Mouse (Mus musculus): ENCODE measurements at regions not wholly inside any gene's neighbourhood (a gene's known extent, or its start where the extent isn't known, plus 50 kb on each side); places are given as distances from the start of the nearest gene placed in this dataset.

DNA sequence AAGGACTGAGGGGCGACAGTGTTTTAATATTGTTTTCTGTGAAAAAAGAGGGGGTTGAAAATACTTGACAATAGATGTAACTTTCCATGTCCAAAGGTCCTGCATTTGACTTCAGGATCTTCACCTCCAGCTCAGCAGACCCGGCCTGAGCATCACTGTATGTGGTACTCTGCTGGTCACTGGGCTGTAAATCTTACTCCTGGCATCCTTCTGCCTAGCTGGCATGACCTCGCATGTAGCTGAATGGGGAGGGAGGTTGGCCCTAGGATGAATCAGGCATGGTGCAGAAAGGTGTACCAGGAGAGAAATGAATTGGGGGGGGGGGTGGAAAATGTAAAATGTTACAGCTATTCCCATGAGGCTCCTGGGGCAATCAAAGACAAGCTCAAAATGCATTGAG lies 156.0 kb downstream of the Cdc5l start:
- 89% methylated on average over 3 of the region's 3 CpGs for WGBS
- H3K27me3 ChIP-seq (replicated peaks; ENCODE audit: control insufficient read depth, insufficient read depth, low read length) = no peaks in the 10 kb centered on the region
- no peaks in the 10 kb centered on the region for H3K9me3 ChIP-seq (replicated peaks; ENCODE audit: control insufficient read depth, low read length)
- no peaks in the 10 kb centered on the region for H3K4me1 ChIP-seq (ENCODE audit: control insufficient read depth, insufficient read depth, low read length)
- no peak for ATAC-seq
- no peak overlapping the region for H3K27ac ChIP-seq (ENCODE audit: low read depth, low read length)
- no peak for DNase-seq (ENCODE audit: low spot score)
- no peak overlapping the region for H3K4me2 ChIP-seq (ENCODE audit: low read length)
- H3K9ac ChIP-seq (ENCODE audit: low read length) = no peak overlapping the region
- no peaks in the 10 kb centered on the region for H3K36me3 ChIP-seq (ENCODE audit: control insufficient read depth, insufficient read depth, low read length)
- no peak overlapping the region for H3K4me3 ChIP-seq (ENCODE audit: low read depth, low read length)

DNA sequence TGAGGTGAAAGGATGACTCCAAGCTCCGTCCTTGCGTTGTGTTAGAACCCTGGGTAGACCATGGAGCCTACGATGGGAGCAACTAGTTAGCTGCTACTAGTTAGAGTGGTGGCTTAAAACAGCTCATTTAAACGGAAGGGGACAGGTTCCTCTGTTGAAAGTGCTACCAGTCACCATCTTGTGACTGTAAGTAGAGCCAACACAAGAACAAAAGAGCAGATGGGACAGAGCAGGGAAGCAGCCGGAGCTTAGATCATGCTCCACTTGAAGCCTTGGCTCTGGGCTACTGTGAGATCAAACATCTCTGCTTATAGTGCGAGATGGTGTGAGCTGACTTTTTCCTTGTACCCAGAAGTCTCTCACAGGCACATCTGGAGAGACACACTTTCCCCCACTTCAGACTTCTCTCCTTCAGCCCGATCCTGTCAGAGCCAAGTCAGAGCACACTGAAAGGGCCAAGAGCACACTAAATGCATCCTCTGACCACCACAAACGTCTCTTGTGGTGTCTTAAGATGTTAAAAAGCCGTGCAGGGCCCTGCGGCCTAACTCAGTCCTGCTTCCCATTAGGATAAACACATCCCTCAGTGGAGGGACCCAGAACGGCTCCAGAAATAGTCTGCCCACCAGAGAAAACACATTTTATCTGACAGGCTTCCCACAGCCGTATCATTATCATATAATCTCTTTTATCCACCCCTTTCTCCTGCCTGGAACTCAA lies 156.7 kb downstream of the Cdc5l start:
- ATAC-seq (no peak), DNase-seq (ENCODE audit: low spot score) (no peak)
- no peak overlapping the region for H3K4me2 ChIP-seq (ENCODE audit: low read length)
- H3K4me3 ChIP-seq (ENCODE audit: low read depth, low read length) = no peak overlapping the region
- H3K27ac ChIP-seq (ENCODE audit: low read depth, low read length) = no peak overlapping the region
- no peaks in the 10 kb centered on the region for H3K9me3 ChIP-seq (replicated peaks; ENCODE audit: control insufficient read depth, low read length)
- no peaks in the 10 kb centered on the region for H3K36me3 ChIP-seq (ENCODE audit: control insufficient read depth, insufficient read depth, low read length)
- WGBS = 82% methylated on average over 12 of the region's 12 CpGs
- no peak overlapping the region for H3K9ac ChIP-seq (ENCODE audit: low read length)
- no peaks in the 10 kb centered on the region for H3K4me1 ChIP-seq (ENCODE audit: control insufficient read depth, insufficient read depth, low read length)
- H3K27me3 ChIP-seq (replicated peaks; ENCODE audit: control insufficient read depth, insufficient read depth, low read length) = no peaks in the 10 kb centered on the region

DNA sequence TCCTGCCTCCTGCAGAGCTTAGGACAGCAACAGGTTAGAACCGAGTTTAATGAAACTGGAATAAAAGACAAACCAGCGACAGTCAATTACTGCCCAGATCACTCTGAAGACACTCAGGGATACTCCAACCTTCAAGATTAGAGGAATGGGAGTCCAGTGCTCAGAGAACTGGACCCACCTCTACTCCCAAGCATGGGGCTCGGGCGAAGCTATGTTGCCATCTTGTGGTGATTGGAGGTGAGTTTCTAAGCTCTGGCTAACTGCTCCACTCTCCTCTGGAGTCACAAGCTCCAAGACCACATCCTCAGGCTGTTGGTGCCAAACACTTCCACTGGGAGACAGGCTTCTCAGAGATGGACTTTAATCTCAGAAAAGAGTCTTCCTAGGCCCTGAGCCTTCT lies 158.6 kb downstream of the Cdc5l start:
- Histone ChIP-seq H3K9ac (ENCODE audit: low read length) (no peak overlapping the region), H3K4me3 (ENCODE audit: low read depth, low read length) (no peak overlapping the region), H3K9me3 (replicated peaks; ENCODE audit: control insufficient read depth, low read length) (peaks cover 4% of the 10 kb centered on the region), H3K36me3 (ENCODE audit: control insufficient read depth, insufficient read depth, low read length) (no peaks in the 10 kb centered on the region), H3K4me1 (ENCODE audit: control insufficient read depth, insufficient read depth, low read length) (no peaks in the 10 kb centered on the region), H3K27ac (ENCODE audit: low read depth, low read length) (no peak overlapping the region), H3K4me2 (ENCODE audit: low read length) (no peak overlapping the region), H3K27me3 (replicated peaks; ENCODE audit: control insufficient read depth, insufficient read depth, low read length) (no peaks in the 10 kb centered on the region)
- DNase-seq (ENCODE audit: low spot score) = no peak
- no peak for ATAC-seq
- WGBS = 77% methylated on average over 4 of the region's 4 CpGs

DNA sequence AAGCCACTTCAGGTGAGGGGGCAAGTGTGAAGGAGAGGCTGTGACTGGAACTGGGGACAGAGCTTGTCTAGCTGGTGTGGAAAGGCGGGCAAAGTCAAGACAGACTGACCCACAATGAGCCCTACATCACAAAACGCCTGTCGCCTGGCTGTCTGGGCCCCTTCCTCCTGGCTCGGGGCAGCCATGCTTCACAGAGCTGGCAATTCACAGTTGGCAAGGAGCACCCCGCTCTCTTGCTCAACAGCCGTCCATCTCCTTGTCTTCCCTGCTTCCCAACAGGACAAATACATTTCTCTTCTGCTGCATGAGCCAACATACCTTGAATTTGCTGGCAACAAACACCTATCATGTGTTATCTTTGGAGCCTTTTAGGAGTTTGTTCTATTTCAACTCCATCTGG lies 166.8 kb downstream of the Cdc5l start:
- WGBS = 86% methylated on average over 6 of the region's 6 CpGs
- Histone ChIP-seq H3K27ac (ENCODE audit: low read depth, low read length) (no peak overlapping the region), H3K36me3 (ENCODE audit: control insufficient read depth, insufficient read depth, low read length) (no peaks in the 10 kb centered on the region), H3K9ac (ENCODE audit: low read length) (no peak overlapping the region), H3K27me3 (replicated peaks; ENCODE audit: control insufficient read depth, insufficient read depth, low read length) (no peaks in the 10 kb centered on the region), H3K4me1 (ENCODE audit: control insufficient read depth, insufficient read depth, low read length) (no peaks in the 10 kb centered on the region), H3K4me2 (ENCODE audit: low read length) (no peak overlapping the region), H3K4me3 (ENCODE audit: low read depth, low read length) (no peak overlapping the region), H3K9me3 (replicated peaks; ENCODE audit: control insufficient read depth, low read length) (peaks cover 4% of the 10 kb centered on the region)
- DNase-seq (ENCODE audit: low spot score) (no peak), ATAC-seq (no peak)

DNA sequence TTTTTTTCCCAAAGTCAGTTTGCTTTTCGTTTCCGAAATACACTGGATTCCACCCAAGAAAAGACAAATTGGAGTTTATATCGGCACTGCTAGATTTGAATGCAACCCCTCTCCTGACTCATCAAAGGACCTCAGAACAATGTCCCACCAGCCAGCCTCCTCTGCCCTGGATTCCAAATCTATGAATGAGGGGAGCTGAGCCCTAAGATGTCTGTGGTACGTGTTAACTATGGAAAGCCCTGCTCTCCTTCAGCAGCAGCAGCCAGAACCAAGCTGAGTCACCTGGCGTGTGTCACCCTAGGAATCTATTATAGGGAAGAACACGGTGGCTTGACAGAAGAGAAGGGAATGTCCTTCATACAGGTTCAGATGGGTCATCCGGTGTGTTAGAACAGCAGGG lies 167.9 kb downstream of the Cdc5l start:
- WGBS = 78% methylated on average over 7 of the region's 7 CpGs

DNA sequence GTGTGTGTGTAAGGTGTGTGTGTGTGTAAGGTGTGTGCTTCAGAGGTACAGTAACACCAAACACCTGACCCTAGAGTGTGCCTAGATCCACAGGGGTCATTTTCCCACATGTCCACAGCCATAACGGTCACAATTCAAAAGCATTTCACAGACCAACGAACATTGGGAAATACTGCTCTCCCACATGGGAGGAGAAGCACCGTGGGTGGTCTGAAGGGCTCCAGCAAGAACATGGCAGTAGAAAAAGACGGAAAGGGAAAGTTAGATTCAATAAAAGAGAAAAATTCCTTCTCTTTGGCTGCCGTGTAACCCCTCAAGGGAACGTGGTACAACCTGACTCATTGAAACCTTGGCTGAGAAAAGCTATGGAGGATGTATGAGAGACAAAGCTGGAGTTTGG lies 169.1 kb downstream of the Cdc5l start:
- no peaks in the 10 kb centered on the region for H3K4me1 ChIP-seq (ENCODE audit: control insufficient read depth, insufficient read depth, low read length)
- H3K4me3 ChIP-seq (ENCODE audit: low read depth, low read length) = no peak overlapping the region
- H3K27me3 ChIP-seq (replicated peaks; ENCODE audit: control insufficient read depth, insufficient read depth, low read length) = no peaks in the 10 kb centered on the region
- 55% methylated on average over 6 of the region's 6 CpGs for WGBS
- H3K4me2 ChIP-seq (ENCODE audit: low read length) = no peak overlapping the region
- DNase-seq (ENCODE audit: low spot score) = no peak
- ATAC-seq = no peak
- H3K9ac ChIP-seq (ENCODE audit: low read length) = no peak overlapping the region
- no peaks in the 10 kb centered on the region for H3K9me3 ChIP-seq (replicated peaks; ENCODE audit: control insufficient read depth, low read length)
- no peak overlapping the region for H3K27ac ChIP-seq (ENCODE audit: low read depth, low read length)
- H3K36me3 ChIP-seq (ENCODE audit: control insufficient read depth, insufficient read depth, low read length) = no peaks in the 10 kb centered on the region

More for the DNA sequence above, 167.9 kb downstream of the Cdc5l start:
- Histone ChIP-seq H3K9me3 (replicated peaks; ENCODE audit: control insufficient read depth, low read length) (no peaks in the 10 kb centered on the region), H3K36me3 (ENCODE audit: control insufficient read depth, insufficient read depth, low read length) (no peaks in the 10 kb centered on the region), H3K4me1 (ENCODE audit: control insufficient read depth, insufficient read depth, low read length) (no peaks in the 10 kb centered on the region), H3K4me3 (ENCODE audit: low read depth, low read length) (no peak overlapping the region), H3K9ac (ENCODE audit: low read length) (no peak overlapping the region), H3K27ac (ENCODE audit: low read depth, low read length) (no peak overlapping the region), H3K4me2 (ENCODE audit: low read length) (no peak overlapping the region), H3K27me3 (replicated peaks; ENCODE audit: control insufficient read depth, insufficient read depth, low read length) (no peaks in the 10 kb centered on the region)
- ATAC-seq (no peak), DNase-seq (ENCODE audit: low spot score) (no peak)

DNA sequence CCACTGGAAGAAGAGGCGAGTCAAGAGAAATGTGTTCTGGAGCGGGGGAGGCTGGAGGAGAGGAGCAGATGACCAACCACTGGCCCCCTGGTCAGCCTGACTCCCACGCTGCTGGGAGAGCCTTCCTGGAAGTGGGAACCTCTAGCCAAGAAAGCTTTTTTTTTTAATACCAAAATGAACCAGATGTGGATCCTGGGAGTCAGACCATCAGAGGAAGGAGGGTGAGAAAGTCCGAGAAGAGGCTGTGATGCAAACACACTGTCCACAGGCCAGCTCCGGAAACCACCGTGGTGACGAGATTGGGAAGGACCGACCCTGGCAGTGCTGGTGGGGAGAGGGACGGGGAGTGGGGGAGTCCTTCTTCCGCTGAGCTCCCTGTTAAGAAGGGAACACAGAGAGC lies 173.1 kb downstream of the Cdc5l start:
- no peak overlapping the region for H3K27ac ChIP-seq (ENCODE audit: low read depth, low read length)
- H3K4me3 ChIP-seq (ENCODE audit: low read depth, low read length) = no peak overlapping the region
- ATAC-seq (no peak), DNase-seq (ENCODE audit: low spot score) (no peak)
- H3K4me2 ChIP-seq (ENCODE audit: low read length) = no peak overlapping the region
- H3K4me1 ChIP-seq (ENCODE audit: control insufficient read depth, insufficient read depth, low read length) = no peaks in the 10 kb centered on the region
- H3K9me3 ChIP-seq (replicated peaks; ENCODE audit: control insufficient read depth, low read length) = no peaks in the 10 kb centered on the region
- H3K36me3 ChIP-seq (ENCODE audit: control insufficient read depth, insufficient read depth, low read length) = no peaks in the 10 kb centered on the region
- H3K27me3 ChIP-seq (replicated peaks; ENCODE audit: control insufficient read depth, insufficient read depth, low read length) = no peaks in the 10 kb centered on the region
- H3K9ac ChIP-seq (ENCODE audit: low read length) = no peak overlapping the region
- WGBS = 87% methylated on average over 10 of the region's 10 CpGs

DNA sequence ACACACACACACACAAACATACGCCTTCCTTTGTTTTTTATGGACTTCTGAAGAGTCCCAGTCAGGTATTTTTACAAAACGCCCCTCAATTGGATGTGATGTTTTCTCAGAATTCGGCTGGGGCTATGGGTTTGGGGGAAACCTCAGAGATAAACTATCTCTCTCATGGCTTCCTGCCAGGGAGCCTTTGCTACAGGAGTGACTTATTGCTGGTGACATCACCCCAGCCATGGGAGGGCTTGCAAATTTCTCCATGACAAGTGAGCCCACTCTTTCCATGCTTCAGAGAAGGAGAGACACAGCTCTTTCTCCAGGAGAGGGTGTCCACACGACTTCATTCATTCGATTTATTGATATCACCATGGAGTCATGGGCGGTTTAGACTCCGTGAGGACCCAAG lies 175.5 kb downstream of the Cdc5l start:
- Histone ChIP-seq H3K27me3 (replicated peaks; ENCODE audit: control insufficient read depth, insufficient read depth, low read length) (no peaks in the 10 kb centered on the region), H3K4me1 (ENCODE audit: control insufficient read depth, insufficient read depth, low read length) (no peaks in the 10 kb centered on the region), H3K36me3 (ENCODE audit: control insufficient read depth, insufficient read depth, low read length) (no peaks in the 10 kb centered on the region), H3K9me3 (replicated peaks; ENCODE audit: control insufficient read depth, low read length) (no peaks in the 10 kb centered on the region), H3K4me2 (ENCODE audit: low read length) (no peak overlapping the region), H3K27ac (ENCODE audit: low read depth, low read length) (no peak overlapping the region), H3K9ac (ENCODE audit: low read length) (no peak overlapping the region), H3K4me3 (ENCODE audit: low read depth, low read length) (no peak overlapping the region)
- 88% methylated on average over 7 of the region's 7 CpGs for WGBS
- ATAC-seq (no peak), DNase-seq (ENCODE audit: low spot score) (no peak)

DNA sequence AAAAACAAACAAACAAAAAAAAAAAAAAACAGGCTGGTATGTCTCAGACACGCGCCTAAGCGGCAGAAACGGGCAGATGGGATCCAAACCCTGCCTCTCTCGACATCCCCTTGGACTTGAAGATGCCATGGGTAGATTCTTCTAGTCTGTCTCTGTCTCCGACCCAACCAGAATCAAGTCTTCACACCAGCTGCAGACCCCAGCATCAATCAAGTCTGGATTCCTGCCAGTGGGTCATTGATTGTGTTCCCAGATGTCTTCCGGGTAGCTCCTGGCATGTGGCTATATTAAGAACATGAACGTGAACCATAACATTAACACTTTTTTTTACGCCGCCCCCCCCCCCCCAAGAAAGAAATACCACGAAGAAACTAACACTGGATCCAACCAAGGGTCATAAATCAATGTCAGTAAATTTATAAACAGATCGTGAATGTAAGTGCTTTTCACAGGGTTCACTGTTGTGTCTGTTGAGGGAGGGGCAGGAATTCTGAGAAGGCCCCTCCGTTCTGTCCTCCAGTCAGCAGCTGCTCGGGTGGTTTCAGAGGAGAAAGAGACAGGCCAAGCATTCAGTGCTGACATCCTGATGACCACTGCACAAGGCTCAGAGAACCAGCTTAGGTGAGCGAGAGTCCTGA lies 180.8 kb downstream of the Cdc5l start:
- ATAC-seq = no peak
- Histone ChIP-seq H3K4me3 (ENCODE audit: low read depth, low read length) (no peak overlapping the region), H3K4me2 (ENCODE audit: low read length) (no peak overlapping the region), H3K27me3 (replicated peaks; ENCODE audit: control insufficient read depth, insufficient read depth, low read length) (no peaks in the 10 kb centered on the region), H3K27ac (ENCODE audit: low read depth, low read length) (no peak overlapping the region), H3K9ac (ENCODE audit: low read length) (no peak overlapping the region), H3K9me3 (replicated peaks; ENCODE audit: control insufficient read depth, low read length) (no peaks in the 10 kb centered on the region), H3K36me3 (ENCODE audit: control insufficient read depth, insufficient read depth, low read length) (no peaks in the 10 kb centered on the region), H3K4me1 (ENCODE audit: control insufficient read depth, insufficient read depth, low read length) (0 out of 2 replicates have a peak, but pooled peaks cover 3% of the 10 kb centered on the region)
- no peak for DNase-seq (ENCODE audit: low spot score)
- 77% methylated on average over 15 of the region's 15 CpGs for WGBS
